Mouse (Mus musculus): ENCODE data around the gene Sf3b6. TPM values are rescaled to one million over a fixed set of nuclear protein-coding genes. Genes with fewer than 3 reads are reported as not detected.

Gene Sf3b6
- polyA plus RNA-seq, 1 experiment, result 60.8 TPM

DNA sequence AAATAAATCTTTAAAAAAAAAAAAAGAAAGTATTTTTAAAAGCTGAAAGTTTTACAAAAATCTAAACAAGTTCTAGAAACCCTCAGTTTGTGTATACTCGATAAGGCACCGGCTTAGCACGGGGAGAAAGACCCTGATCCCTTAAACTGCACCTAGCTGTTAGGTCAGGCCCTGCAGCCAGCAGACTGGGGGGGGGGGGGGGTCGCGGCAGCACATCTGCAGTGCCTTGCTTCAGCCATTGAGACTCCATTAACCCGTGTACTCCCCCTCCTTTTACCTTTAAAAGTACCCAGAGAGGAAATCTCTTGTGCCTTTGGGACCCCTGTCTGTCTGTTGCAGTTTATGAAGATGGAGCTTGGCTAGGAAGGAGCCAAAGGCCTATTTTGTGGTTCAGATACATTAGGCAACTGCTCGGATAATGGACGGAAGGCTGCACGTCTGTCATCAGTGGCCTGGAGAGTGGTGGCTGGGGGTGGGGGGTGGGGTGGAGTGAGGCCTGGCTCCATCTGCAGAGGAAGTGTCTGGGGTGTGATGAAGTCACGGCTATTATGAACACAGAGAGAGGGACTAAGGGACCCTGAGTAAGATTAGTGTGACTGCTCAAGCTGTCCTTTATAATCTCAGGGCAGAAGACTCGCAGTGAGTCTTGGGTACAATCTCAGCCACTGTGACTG lies 42.0 kb downstream of the Sf3b6 start:
- no peak for DNase-seq
- 47% methylated on average over 11 of the region's 11 CpGs for WGBS
- TF ChIP-seq POLR2A (IDR thresholded peaks at IDR 0.05; ENCODE audit: borderline replicate concordance, extremely low read depth, low read depth, low read length) (no peak), CTCF (IDR thresholded peaks at IDR 0.05; ENCODE audit: insufficient read depth, low read length) (no peak)
- H3K4me3 ChIP-seq (replicated peaks; ENCODE audit: extremely low read depth, low read depth, low read length), result no peak overlapping the region
- H3K4me1 ChIP-seq (ENCODE audit: control insufficient read depth, insufficient read depth, low read length), result no peaks in the 10 kb centered on the region

DNA sequence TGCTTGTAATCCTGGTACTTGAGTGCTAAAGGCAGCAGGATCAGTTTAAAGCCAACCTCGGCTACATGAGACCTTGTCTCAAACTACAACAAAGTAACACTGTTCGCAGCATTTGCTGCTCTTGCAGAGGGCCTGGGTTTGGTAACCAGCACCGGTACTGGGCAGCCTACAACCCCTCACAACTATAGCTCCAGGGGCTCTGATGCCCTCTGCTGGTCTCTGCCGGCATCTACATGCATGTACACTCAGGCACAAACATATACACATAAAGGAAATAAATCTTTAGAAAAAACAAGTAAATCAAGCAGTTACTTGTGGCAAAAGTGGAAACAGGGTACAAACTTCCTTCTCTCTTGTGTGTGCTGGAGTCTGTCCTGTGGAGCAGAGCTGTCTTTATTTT lies 45.3 kb downstream of the Sf3b6 start:
- TF ChIP-seq CTCF (IDR thresholded peaks at IDR 0.05; ENCODE audit: insufficient read depth, low read length), result no peak
- TF ChIP-seq POLR2A (IDR thresholded peaks at IDR 0.05; ENCODE audit: borderline replicate concordance, extremely low read depth, low read depth, low read length), result no peak
- Histone ChIP-seq H3K4me3 (replicated peaks; ENCODE audit: extremely low read depth, low read depth, low read length) (no peak overlapping the region), H3K4me1 (ENCODE audit: control insufficient read depth, insufficient read depth, low read length) (no peaks in the 10 kb centered on the region)
- no peak for DNase-seq
- WGBS, result 88% methylated on average over 4 of the region's 4 CpGs

DNA sequence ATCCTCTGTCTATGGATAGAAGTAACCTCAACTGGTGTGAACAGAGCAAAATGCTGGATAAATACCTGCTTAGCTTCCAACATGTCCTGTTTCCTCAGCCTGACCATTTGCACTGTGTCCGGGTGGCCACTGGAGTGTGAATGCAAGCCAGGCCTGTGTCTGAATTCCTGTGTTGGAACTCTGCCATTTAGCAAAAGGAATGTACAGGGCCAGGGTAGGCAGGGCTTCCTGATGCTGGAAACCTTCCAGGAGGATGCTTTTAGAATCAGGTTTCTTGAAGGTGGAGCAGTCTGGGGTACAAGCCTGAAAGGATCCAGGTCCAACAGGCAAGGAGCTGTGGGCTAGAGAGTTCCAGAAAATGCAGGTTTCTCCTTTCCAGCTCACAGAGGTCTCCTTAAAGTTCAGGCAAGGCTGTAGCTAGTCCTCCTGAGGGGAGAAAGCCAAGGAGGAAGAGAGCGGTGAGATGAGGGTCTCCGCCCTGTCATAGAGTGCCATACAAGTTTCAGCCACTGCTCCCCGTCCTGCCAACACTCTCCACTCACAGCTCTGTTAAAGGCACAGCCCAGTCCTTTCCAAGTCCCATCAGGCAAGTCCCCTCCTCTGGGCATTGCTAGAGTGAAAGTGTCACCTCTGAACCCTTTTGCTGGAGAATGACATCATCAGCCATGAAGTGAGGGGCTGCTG lies 46.5 kb downstream of the Sf3b6 start:
- no peak for DNase-seq
- no peak for TF ChIP-seq POLR2A (IDR thresholded peaks at IDR 0.05; ENCODE audit: borderline replicate concordance, extremely low read depth, low read depth, low read length)
- no peak for TF ChIP-seq CTCF (IDR thresholded peaks at IDR 0.05; ENCODE audit: insufficient read depth, low read length)
- 43% methylated on average over 4 of the region's 4 CpGs for WGBS
- Histone ChIP-seq H3K4me3 (replicated peaks; ENCODE audit: extremely low read depth, low read depth, low read length) (no peak overlapping the region), H3K4me1 (ENCODE audit: control insufficient read depth, insufficient read depth, low read length) (no peaks in the 10 kb centered on the region)

DNA sequence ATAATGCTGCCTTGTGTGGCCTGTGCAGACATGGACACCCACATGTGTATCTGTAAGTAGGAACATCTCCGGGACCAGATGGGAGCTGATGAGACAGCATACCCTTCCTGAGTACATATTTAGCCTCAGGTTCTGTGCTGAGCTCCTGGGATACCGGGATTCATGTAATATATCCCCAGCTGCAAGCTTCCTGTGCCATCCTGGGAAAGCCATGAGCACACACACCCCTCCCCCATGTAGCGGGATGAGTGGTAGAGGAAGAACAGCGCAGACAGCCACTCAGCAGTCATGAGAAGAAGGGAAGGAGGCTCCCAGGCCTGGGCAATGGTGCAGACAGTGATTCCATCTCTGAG lies 47.0 kb downstream of the Sf3b6 start:
- 67% methylated on average over 4 of the region's 4 CpGs for WGBS
- DNase-seq, result no peak
- H3K4me3 ChIP-seq (replicated peaks; ENCODE audit: extremely low read depth, low read depth, low read length), result no peak overlapping the region
- H3K4me1 ChIP-seq (ENCODE audit: control insufficient read depth, insufficient read depth, low read length), result no peaks in the 10 kb centered on the region
- TF ChIP-seq POLR2A (IDR thresholded peaks at IDR 0.05; ENCODE audit: borderline replicate concordance, extremely low read depth, low read depth, low read length) (no peak), CTCF (IDR thresholded peaks at IDR 0.05; ENCODE audit: insufficient read depth, low read length) (no peak)

DNA sequence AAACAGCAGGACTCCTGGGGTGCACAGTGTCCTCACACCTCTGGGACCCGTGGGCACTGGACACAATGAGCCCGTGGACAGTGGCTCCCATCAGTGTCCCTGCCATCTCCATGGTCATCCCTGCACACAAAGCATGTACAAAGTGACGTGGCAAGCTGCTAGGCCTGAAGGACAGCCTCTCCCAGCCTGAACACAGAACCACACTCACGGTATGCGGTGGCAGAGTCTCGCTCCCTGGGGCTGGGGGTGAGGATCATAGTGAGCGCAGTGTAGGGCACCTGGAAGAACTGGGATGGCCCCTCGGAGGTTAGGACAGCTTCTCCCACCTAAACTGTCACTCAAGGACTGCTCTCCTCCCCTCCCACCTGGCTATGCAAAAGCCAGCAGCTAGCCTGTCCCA lies 51.6 kb downstream of the Sf3b6 start:
- 85% methylated on average over 8 of the region's 8 CpGs for WGBS
- H3K4me3 ChIP-seq (replicated peaks; ENCODE audit: extremely low read depth, low read depth, low read length), result no peak overlapping the region
- peaks cover under 1% of the 10 kb centered on the region for H3K4me1 ChIP-seq (ENCODE audit: control insufficient read depth, insufficient read depth, low read length)
- no peak for TF ChIP-seq POLR2A (IDR thresholded peaks at IDR 0.05; ENCODE audit: borderline replicate concordance, extremely low read depth, low read depth, low read length)
- TF ChIP-seq CTCF (IDR thresholded peaks at IDR 0.05; ENCODE audit: insufficient read depth, low read length), result no peak
- DNase-seq, result no peak

DNA sequence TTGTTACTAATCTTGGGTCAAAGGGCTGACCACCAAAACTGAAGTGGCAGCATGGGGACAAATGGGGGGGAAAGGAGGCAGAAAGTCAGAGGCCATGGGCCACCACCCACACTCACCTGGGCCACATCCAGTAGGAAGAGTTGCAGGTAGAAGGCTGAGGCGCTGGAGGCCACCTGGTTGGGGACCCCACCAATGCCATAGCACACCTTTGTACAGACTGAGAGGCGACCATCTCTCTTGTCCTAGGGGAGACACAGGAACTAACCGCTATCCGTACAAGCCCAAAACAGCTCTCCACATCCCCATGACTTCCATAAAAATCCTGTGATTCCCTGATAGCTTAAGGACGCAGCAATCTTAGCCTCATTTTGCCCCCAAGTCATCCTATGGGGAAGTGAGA lies 53.9 kb downstream of the Sf3b6 start:
- TF ChIP-seq CTCF (IDR thresholded peaks at IDR 0.05; ENCODE audit: insufficient read depth, low read length), result no peak
- TF ChIP-seq POLR2A (IDR thresholded peaks at IDR 0.05; ENCODE audit: borderline replicate concordance, extremely low read depth, low read depth, low read length), result no peak
- 94% methylated on average over 5 of the region's 5 CpGs for whole genome bisulfite sequencing
- H3K4me3 ChIP-seq (replicated peaks; ENCODE audit: extremely low read depth, low read depth, low read length), result no peak overlapping the region
- H3K4me1 ChIP-seq (ENCODE audit: control insufficient read depth, insufficient read depth, low read length), result peaks cover 6% of the 10 kb centered on the region
- DNase-seq, result no peak

DNA sequence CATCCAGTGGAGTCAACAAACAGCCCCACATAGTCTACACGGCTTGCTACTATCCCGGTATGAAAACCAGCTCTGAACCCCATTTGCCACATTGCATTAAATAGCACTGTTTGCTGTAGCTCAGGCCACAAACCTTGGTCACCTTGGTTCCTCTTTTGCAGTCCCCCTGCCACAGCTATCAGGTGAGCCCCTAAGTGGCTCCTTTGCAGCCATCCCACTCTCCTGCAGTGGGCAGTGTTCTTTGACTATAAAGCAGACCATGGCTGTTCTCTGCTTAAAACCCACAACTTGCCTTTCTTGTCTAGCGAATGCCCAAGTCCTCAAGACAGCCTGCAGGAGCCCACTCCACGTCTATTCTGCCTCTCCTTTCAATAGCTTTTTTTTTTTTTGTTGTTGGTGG lies 54.9 kb downstream of the Sf3b6 start:
- DNase-seq, result no peak
- Histone ChIP-seq H3K4me3 (replicated peaks; ENCODE audit: extremely low read depth, low read depth, low read length) (no peak overlapping the region), H3K4me1 (ENCODE audit: control insufficient read depth, insufficient read depth, low read length) (peaks cover 6% of the 10 kb centered on the region)
- TF ChIP-seq CTCF (IDR thresholded peaks at IDR 0.05; ENCODE audit: insufficient read depth, low read length), result no peak
- no peak for TF ChIP-seq POLR2A (IDR thresholded peaks at IDR 0.05; ENCODE audit: borderline replicate concordance, extremely low read depth, low read depth, low read length)
- 60% methylated on average over 4 of the region's 4 CpGs for WGBS

DNA sequence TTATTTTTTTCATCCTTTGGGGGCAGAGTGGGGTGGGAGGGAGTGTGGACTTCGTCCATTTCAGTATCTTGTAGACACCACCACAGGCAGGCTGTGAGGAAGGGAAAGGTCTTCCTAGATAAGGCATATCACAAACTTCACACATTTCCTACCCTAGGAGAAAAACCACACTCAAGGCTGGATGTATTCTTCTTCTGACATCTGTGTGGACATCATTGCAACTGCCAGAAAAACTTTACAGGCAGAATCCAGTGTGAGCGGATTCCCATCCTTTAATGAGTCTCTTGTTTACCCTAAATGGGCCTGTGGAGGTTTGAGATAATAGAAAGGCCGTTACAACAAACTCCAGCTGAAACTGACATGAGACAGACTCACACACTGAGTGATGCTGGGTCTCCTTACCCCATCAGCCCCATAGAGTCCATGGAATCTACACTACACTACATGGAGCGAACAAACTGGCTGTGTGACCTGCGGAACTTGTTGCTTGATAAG lies 55.7 kb downstream of the Sf3b6 start:
- 72% methylated on average over 5 of the region's 5 CpGs for WGBS
- TF ChIP-seq POLR2A (IDR thresholded peaks at IDR 0.05; ENCODE audit: borderline replicate concordance, extremely low read depth, low read depth, low read length) (no peak), CTCF (IDR thresholded peaks at IDR 0.05; ENCODE audit: insufficient read depth, low read length) (no peak)
- Histone ChIP-seq H3K4me3 (replicated peaks; ENCODE audit: extremely low read depth, low read depth, low read length) (no peak overlapping the region), H3K4me1 (ENCODE audit: control insufficient read depth, insufficient read depth, low read length) (peaks cover 6% of the 10 kb centered on the region)
- no peak for DNase-seq

DNA sequence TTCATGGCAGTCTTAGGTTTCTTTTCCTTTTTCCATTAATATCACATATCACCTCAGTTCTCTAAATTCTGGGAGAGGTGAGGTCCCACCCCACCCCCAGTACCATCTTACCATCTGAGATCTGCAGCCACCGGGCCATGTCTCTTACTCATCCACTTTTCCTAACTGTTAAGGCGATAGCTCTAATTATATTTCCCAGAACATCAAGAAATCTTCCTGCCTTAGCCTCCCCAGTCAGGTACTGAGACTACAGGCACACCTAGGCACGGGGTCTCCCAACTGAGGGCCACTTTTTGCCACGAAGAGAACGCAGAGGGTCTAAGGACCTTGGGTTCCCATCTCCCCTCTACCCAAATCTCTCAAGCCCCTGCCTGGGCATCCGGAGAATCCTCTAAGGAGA lies 56.2 kb downstream of the Sf3b6 start:
- Histone ChIP-seq H3K4me3 (replicated peaks; ENCODE audit: extremely low read depth, low read depth, low read length) (no peak overlapping the region), H3K4me1 (ENCODE audit: control insufficient read depth, insufficient read depth, low read length) (peaks cover 6% of the 10 kb centered on the region)
- TF ChIP-seq POLR2A (IDR thresholded peaks at IDR 0.05; ENCODE audit: borderline replicate concordance, extremely low read depth, low read depth, low read length) (no peak), CTCF (IDR thresholded peaks at IDR 0.05; ENCODE audit: insufficient read depth, low read length) (no peak)
- WGBS, result 75% methylated on average over 6 of the region's 6 CpGs
- DNase-seq, result no peak

Data from lung, adult 2 months (tissue).